Mouse (Mus musculus) 416B (cell line): ENCODE results near the gene Col13a1.

Source experiments
- DNase-seq: peaks from one replicate; pipeline ENCODE4 v3.0.0; 2011; ENCODE audit warnings: low read depth

Col13a1 gene

GRCm38 (mm10) chr10:61968003-61968553 is 10.8 kb downstream of the Col13a1 start:
- DNase-seq, result peak; percentile 61

- DNase-seq, result no peak
Observed at GRCm38 (mm10) chr10:61967207-61967606, 11.7 kb downstream of the Col13a1 start.

- no peak for DNase-seq
Observed at GRCm38 (mm10) chr10:61965386-61965841, 13.5 kb downstream of the Col13a1 start.

- DNase-seq, result no peak
Observed at GRCm38 (mm10) chr10:61956718-61957117, 22.2 kb downstream of the Col13a1 start.

- DNase-seq, result no peak
Observed at GRCm38 (mm10) chr10:61953916-61954315, 25.0 kb downstream of the Col13a1 start.

GRCm38 (mm10) chr10:61949542-61949941 is 29.4 kb downstream of the Col13a1 start:
- no peak for DNase-seq

GRCm38 (mm10) chr10:61944386-61944785 is 34.5 kb downstream of the Col13a1 start:
- no peak for DNase-seq

GRCm38 (mm10) chr10:61943480-61943879 is 35.4 kb downstream of the Col13a1 start:
- DNase-seq, result no peak

- DNase-seq, result no peak
Observed at GRCm38 (mm10) chr10:61942719-61943118, 36.2 kb downstream of the Col13a1 start.

- DNase-seq, result no peak
Observed at GRCm38 (mm10) chr10:61936211-61937121, 42.4 kb downstream of the Col13a1 start.

- DNase-seq, result no peak
Observed at GRCm38 (mm10) chr10:61931678-61932077, 47.2 kb downstream of the Col13a1 start.

GRCm38 (mm10) chr10:61929901-61930300 is 49.0 kb downstream of the Col13a1 start:
- DNase-seq, result no peak

GRCm38 (mm10) chr10:61928725-61929651 is 49.9 kb downstream of the Col13a1 start:
- no peak for DNase-seq

- DNase-seq, result no peak
Observed at GRCm38 (mm10) chr10:61925691-61926090, 53.2 kb downstream of the Col13a1 start.

GRCm38 (mm10) chr10:61920655-61921365 is 58.1 kb downstream of the Col13a1 start:
- peak; percentile 11 for DNase-seq

- no peak for DNase-seq
Observed at GRCm38 (mm10) chr10:61919924-61920654, 58.8 kb downstream of the Col13a1 start.

- no peak for DNase-seq
Observed at GRCm38 (mm10) chr10:61919496-61919895, 59.4 kb downstream of the Col13a1 start.

- no peak for DNase-seq
Observed at GRCm38 (mm10) chr10:61917066-61917465, 61.8 kb downstream of the Col13a1 start.

- DNase-seq, result no peak
Observed at GRCm38 (mm10) chr10:61911770-61912169, 67.1 kb downstream of the Col13a1 start.

- no peak for DNase-seq
Observed at GRCm38 (mm10) chr10:61909004-61909403, 69.9 kb downstream of the Col13a1 start.

- DNase-seq, result peak; percentile 4
Observed at GRCm38 (mm10) chr10:61906226-61906625, 72.7 kb downstream of the Col13a1 start.
